Mouse (Mus musculus) yolk sac, embryonic 10.5 days (tissue): Measurements from ENCODE around the gene Zfp940.

Experiments used
- DNase-seq: peaks from one replicate; pipeline ENCODE4 v3.0.0-alpha.2; 2017; ENCODE audit warnings: low spot score

The Zfp940 gene

DNA sequence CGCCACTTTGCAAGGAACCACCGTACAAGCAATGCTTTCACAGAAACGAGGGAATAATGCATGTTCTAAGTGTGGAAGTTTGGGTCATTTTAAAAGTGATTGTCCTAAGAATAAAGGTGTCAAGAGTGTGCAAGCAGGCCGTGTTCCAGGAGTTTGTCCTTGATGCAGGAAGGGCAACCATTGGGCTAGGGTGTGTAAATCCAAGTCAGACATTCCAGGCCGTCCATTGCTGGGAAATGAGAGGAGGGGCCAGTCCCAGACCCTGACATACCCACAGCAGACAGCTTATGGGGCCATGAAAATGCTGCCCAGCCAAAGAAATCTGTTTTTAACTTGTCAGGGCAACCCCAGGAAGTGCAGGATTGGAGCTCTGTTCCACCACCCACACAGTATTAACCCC lies 46.4 kb downstream of the Zfp940 start:
- DNase-seq, result no peak

GRCm38 (mm10) chr7:29792906-29793305 lies 60.6 kb downstream of the Zfp940 start:
- no peak for DNase-seq

DNA sequence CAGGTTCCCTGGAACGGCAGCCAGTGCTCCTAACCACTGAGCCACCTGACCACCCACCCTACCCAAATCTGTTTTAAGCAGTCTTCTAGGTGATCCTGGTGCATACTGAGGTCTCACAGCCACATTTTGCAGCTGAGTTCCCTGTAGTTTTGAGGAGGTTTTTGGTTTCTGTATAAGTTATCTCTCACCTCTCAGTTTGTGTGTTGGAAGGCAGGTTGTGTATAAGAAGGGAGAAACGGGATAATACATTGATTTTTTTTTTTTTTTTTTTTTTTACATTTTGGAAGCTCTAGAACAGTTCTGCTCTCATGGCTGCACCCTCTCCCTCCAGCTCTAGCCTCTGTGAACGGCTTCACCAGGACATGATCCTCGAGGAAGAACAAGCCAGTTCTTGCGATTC lies 67.6 kb downstream of the Zfp940 start:
- DNase-seq, result no peak

- DNase-seq, result no peak
Observed at GRCm38 (mm10) chr7:29785023-29785422, 68.4 kb downstream of the Zfp940 start.

GRCm38 (mm10) chr7:29783871-29784551 lies 69.5 kb downstream of the Zfp940 start, which contains the start of gene Zfp30:
Zfp30 (plus strand) TSS chr7:29783998.
- peak; percentile 90 for DNase-seq
